Mouse (Mus musculus) CH12.LX (cell line): Measurements from ENCODE around the gene Zp3. TPM values are rescaled to one million over a fixed set of nuclear protein-coding genes. Genes with fewer than 3 reads are reported as not detected.
A peak's percentile ranks its signal among the peaks of the same experiment; 100 is the strongest.

Experiments
- DNase-seq: peaks from one replicate; pipeline ENCODE4 v3.0.0-alpha.2; 2013; ENCODE audit errors: extremely low read depth
- H3K27ac ChIP-seq: 2 replicates; pipeline ENCODE4 v1.5.1; 2012; ENCODE audit warnings: low read depth, mild to moderate bottlenecking, control low read depth, moderate library complexity; ENCODE audit not compliant: insufficient read depth
- H3K27me3 ChIP-seq: replicated peaks from 2 replicates; pipeline ENCODE3; 2012; ENCODE audit warnings: inconsistent platforms
- H3K36me3 ChIP-seq, 2 experiments: replicated peaks in 1 of 2; 2 replicates each; pipeline versions ENCODE3 to v1.6.1; 2012; ENCODE audit warnings: inconsistent platforms in 1 of 2, low read length in 1 of 2, mild to moderate bottlenecking in 1 of 2, mixed read lengths in 1 of 2, moderate library complexity in 1 of 2; ENCODE audit not compliant: control insufficient read depth in 1 of 2, insufficient read depth in 1 of 2
- H3K4me1 ChIP-seq, 2 experiments: 2 replicates each; pipeline ENCODE4 v1.6.1; 2012; ENCODE audit warnings: inconsistent platforms in 1 of 2, moderate library complexity in 1 of 2; ENCODE audit not compliant: insufficient read depth in 2 of 2, control insufficient read depth in 1 of 2
- H3K4me2 ChIP-seq: 2 replicates; pipeline ENCODE4 v1.6.1; 2012; ENCODE audit warnings: low read depth, mild to moderate bottlenecking, control low read depth; ENCODE audit not compliant: poor library complexity, insufficient read depth, severe bottlenecking
- H3K4me3 ChIP-seq, 3 experiments: fragments of 150-350 bp in 1 of 3; sonication (generic) in 1 of 3; replicated peaks in 1 of 3; 2 replicates each; pipeline versions ENCODE3 to v1.5.1; 2011 to 2012; ENCODE audit warnings: low read depth in 2 of 3, low read length in 2 of 3, mild to moderate bottlenecking in 2 of 3, moderate library complexity in 2 of 3, control low read depth in 1 of 3, improper control_type of control experiment in 1 of 3, inconsistent platforms in 1 of 3, mixed read lengths in 1 of 3; ENCODE audit not compliant: poor library complexity in 1 of 3
- H3K79me2 ChIP-seq: replicated peaks from 2 replicates; pipeline ENCODE4 v1.6.1; 2012; ENCODE audit warnings: mild to moderate bottlenecking, moderate library complexity; ENCODE audit not compliant: control insufficient read depth, poor library complexity, insufficient read depth, severe bottlenecking; ENCODE audit errors: extremely low read depth
- H3K9ac ChIP-seq: 2 replicates; pipeline ENCODE4 v1.6.1; 2012; ENCODE audit warnings: low read depth, mild to moderate bottlenecking, control low read depth, moderate library complexity; ENCODE audit not compliant: insufficient read depth
- H3K9me3 ChIP-seq: replicated peaks from 2 replicates; pipeline ENCODE3; 2012; ENCODE audit warnings: low read length, inconsistent platforms, mixed read lengths
- CHD1 ChIP-seq: IDR thresholded peaks from 2 replicates; pipeline ENCODE4 v1.6.1; 2012; ENCODE audit warnings: low read depth, low read length, improper control_type of control experiment, inconsistent platforms
- CTCF ChIP-seq, 2 experiments: IDR thresholded peaks in 1 of 2; conservative IDR thresholded peaks in 1 of 2; 2 replicates each; pipeline ENCODE4 v1.5.1; 2011 to 2012; ENCODE audit warnings: low read depth in 2 of 2, low read length in 2 of 2, improper control_type of control experiment in 1 of 2, inconsistent platforms in 1 of 2, mild to moderate bottlenecking in 1 of 2, moderate library complexity in 1 of 2
- ETS1 ChIP-seq: conservative IDR thresholded peaks from 2 replicates; pipeline ENCODE4 v1.6.1; 2012; ENCODE audit warnings: low read depth, mild to moderate bottlenecking, inconsistent platforms, low read length, improper control_type of control experiment, moderate library complexity
- HCFC1 ChIP-seq: IDR thresholded peaks from 2 replicates; pipeline ENCODE4 v1.6.1; 2012; ENCODE audit warnings: low read depth, mild to moderate bottlenecking, inconsistent platforms, low read length, improper control_type of control experiment
- IRF4 ChIP-seq: IDR thresholded peaks from 2 replicates; pipeline ENCODE4 v1.6.1; 2014; ENCODE audit warnings: low read depth, mild to moderate bottlenecking, inconsistent platforms, low read length, improper control_type of control experiment
- MAFK ChIP-seq: IDR thresholded peaks from 2 replicates; pipeline ENCODE4 v1.6.1; 2011; ENCODE audit warnings: low read length, improper control_type of control experiment; ENCODE audit not compliant: insufficient replicate concordance
- MAX ChIP-seq: IDR thresholded peaks from 2 replicates; pipeline ENCODE4 v1.6.1; 2011; ENCODE audit warnings: low read length, improper control_type of control experiment
- MEF2A ChIP-seq: IDR thresholded peaks from 2 replicates; pipeline ENCODE4 v1.6.1; 2014; ENCODE audit warnings: low read depth, mild to moderate bottlenecking, inconsistent platforms, low read length, improper control_type of control experiment, borderline replicate concordance
- MXI1 ChIP-seq: IDR thresholded peaks from 2 replicates; pipeline ENCODE4 v1.6.1; 2011; ENCODE audit warnings: mild to moderate bottlenecking, low read depth, low read length, improper control_type of control experiment
- SIN3A ChIP-seq: IDR thresholded peaks from 2 replicates; pipeline ENCODE4 v1.6.1; 2012; ENCODE audit warnings: low read length, improper control_type of control experiment, inconsistent platforms
- SMC3 ChIP-seq: IDR thresholded peaks from 2 replicates; pipeline ENCODE4 v1.6.1; 2011; ENCODE audit warnings: low read depth, low read length, improper control_type of control experiment
- TBP ChIP-seq: conservative IDR thresholded peaks from 2 replicates; pipeline ENCODE4 v1.6.1; 2011; ENCODE audit warnings: low read depth, low read length, improper control_type of control experiment
- TCF12 ChIP-seq: IDR thresholded peaks from 2 replicates; pipeline ENCODE4 v1.6.1; 2014; ENCODE audit warnings: low read depth, mild to moderate bottlenecking, inconsistent platforms, low read length, improper control_type of control experiment
- USF2 ChIP-seq: conservative IDR thresholded peaks from 2 replicates; pipeline ENCODE4 v1.6.1; 2011; ENCODE audit warnings: low read depth, low read length, improper control_type of control experiment
- ZMIZ1 ChIP-seq: IDR thresholded peaks from 2 replicates; pipeline ENCODE4 v1.6.1; 2012; ENCODE audit warnings: low read depth, mild to moderate bottlenecking, inconsistent platforms, low read length, improper control_type of control experiment
- ZNF384 ChIP-seq: IDR thresholded peaks from 2 replicates; pipeline ENCODE4 v1.6.1; 2012; ENCODE audit warnings: low read depth, low read length, improper control_type of control experiment, inconsistent platforms
- dilution Hi-C: fragments of 300-500 bp; cut with MboI; formaldehyde crosslinking; loops from 2 replicates; pipeline ENCODE4 v1.14.3; 2020; ENCODE audit warnings: low sequenced_read_pairs; ENCODE audit not compliant: extremely low pct_unique_long_range_greater_than_20kb, extremely low pct_ligation_motif_present
- in situ Hi-C: fragments of 300-500 bp; cut with MboI; formaldehyde crosslinking; loops from 3 replicates; pipeline ENCODE4 v1.14.3; 2019; ENCODE audit warnings: low sequenced_read_pairs, low pct_ligation_motif_present, low pct_unique_long_range_greater_than_20kb, mixed read lengths
- polyA plus RNA-seq: library from polyadenylated mRNA; unstranded; fragments of >175 nt; gene quantifications from 2 replicates; pipeline ENCODE4 v1.2.1, GENCODE M21; 2012; ENCODE audit warnings: low read depth; ENCODE audit not compliant: insufficient read length
- total RNA-seq, 2 experiments: library from RNA; depleted of rRNA; stranded (reverse); fragments of 300-350 nt in 1 of 2; fragments of >200 nt in 1 of 2; gene quantifications; 2 replicates each; pipeline ENCODE4 v1.2.3; 2012 to 2014

The Zp3 gene
- total and polyA plus RNA-seq, 3 experiments, result 0.13 TPM; not detected in 2

DNA sequence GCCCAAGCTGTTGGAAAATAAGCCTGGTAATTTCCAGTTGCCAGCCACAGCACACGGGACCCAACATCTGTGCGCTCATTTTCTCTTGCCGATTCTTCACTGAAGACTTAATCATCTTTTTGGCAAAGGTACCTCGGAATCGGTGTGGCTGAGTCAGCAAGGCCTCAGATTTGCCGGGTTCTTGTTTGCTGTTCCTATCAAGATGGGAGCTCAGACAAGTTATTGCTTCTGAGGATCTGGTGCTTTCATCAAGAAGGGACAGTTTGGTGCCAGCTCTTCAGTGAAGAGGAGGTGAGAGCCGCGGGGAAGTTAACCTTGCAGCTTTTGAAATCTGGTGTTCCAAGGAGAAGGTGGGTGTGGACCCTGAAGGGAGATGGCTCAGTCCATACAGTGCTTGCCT, 16.3 kb downstream of the Zp3 start:
- dilution Hi-C loops, result no loop called here
- Histone ChIP-seq H3K79me2 (peaks cover 12% of the 10 kb centered on the region), H3K9ac (peak overlapping the region; percentile 91; the same call in 1 of the 2 replicates), H3K4me3 (peak overlapping the region in 2 of 3 experiments; percentile 84 to 89), H3K27me3 (no peaks in the 10 kb centered on the region), H3K27ac (no peak overlapping the region), H3K4me2 (no peak overlapping the region), H3K9me3 (peaks cover 4% of the 10 kb centered on the region), H3K36me3 (peaks cover 22 to 43% of the 10 kb centered on the region in 2 experiments), H3K4me1 (peaks cover 7 to 66% of the 10 kb centered on the region in 2 experiments)
- in situ Hi-C loops, result no loop called here
- no peak for DNase-seq
- no peak for TF ChIP-seq TBP
- TF ChIP-seq MXI1, result no peak
- TF ChIP-seq HCFC1, result no peak
- no peak for TF ChIP-seq MAX
- TF ChIP-seq SMC3, result no peak
- no peak for TF ChIP-seq ZMIZ1
- no peak for TF ChIP-seq CTCF (conservative IDR thresholded peaks at IDR 0.05 in 1 of 2, IDR thresholded peaks at IDR 0.05 in 1 of 2; ENCODE audit: low read depth in 2 of 2, low read length in 2 of 2)
- no peak for TF ChIP-seq USF2
- no peak for TF ChIP-seq CHD1
- no peak for TF ChIP-seq TCF12
- no peak for TF ChIP-seq ZNF384
- no peak for TF ChIP-seq MAFK
- no peak for TF ChIP-seq ETS1
- TF ChIP-seq MEF2A, result no peak
- no peak for TF ChIP-seq SIN3A

- Histone ChIP-seq H3K9ac (no peak overlapping the region), H3K27me3 (no peaks in the 10 kb centered on the region), H3K4me1 (peaks cover 33 to 88% of the 10 kb centered on the region in 2 experiments), H3K4me3 (no peak overlapping the region), H3K27ac (peak overlapping the region; percentile 84), H3K4me2 (no peak overlapping the region), H3K9me3 (peaks cover 4% of the 10 kb centered on the region), H3K79me2 (peaks cover 15% of the 10 kb centered on the region), H3K36me3 (peaks cover 22 to 57% of the 10 kb centered on the region in 2 experiments)
- in situ Hi-C loops, result no loop called here
- TF ChIP-seq MAFK (peak; percentile 73; the same call in 1 of the 2 replicates), SIN3A (no peak), IRF4 (peak; percentile 34; the same call in 1 of the 2 replicates)
- dilution Hi-C loops, result no loop called here
- no peak for DNase-seq
Measured at GRCm38 (mm10) chr5:136001222-136001621, 21.3 kb downstream of the Zp3 start.
